Mouse (Mus musculus): ENCODE results near the gene Ier3. TPM values are rescaled to one million over a fixed set of nuclear protein-coding genes. Genes with fewer than 3 reads are reported as not detected.

Ier3 gene
- polyA plus RNA-seq, 1 experiment: not detected

- TF ChIP-seq CTCF (IDR thresholded peaks at IDR 0.05; ENCODE audit: insufficient read depth, low read depth, low read length) (peak; percentile 80), POLR2A (IDR thresholded peaks at IDR 0.05; ENCODE audit: insufficient read depth, low read depth, low read length) (no peak)
- H3K27ac ChIP-seq (ENCODE audit: insufficient read depth, low read depth, low read length): no peak overlapping the region
- 7% methylated on average over 21 of the region's 21 CpGs for WGBS
- no peak overlapping the region for H3K4me3 ChIP-seq (ENCODE audit: insufficient read depth, low read depth, low read length)
- peaks cover 2% of the 10 kb centered on the region for H3K4me1 ChIP-seq (ENCODE audit: control insufficient read depth, insufficient read depth, low read length)
These were observed 8.3 kb downstream of the Ier3 start for GRCm38 (mm10) chr17:35829737-35830136.

- no peak overlapping the region for H3K4me3 ChIP-seq (ENCODE audit: insufficient read depth, low read depth, low read length)
- 71% methylated on average over 8 of the region's 8 CpGs for WGBS
- no peak for TF ChIP-seq CTCF (IDR thresholded peaks at IDR 0.05; ENCODE audit: insufficient read depth, low read depth, low read length)
- TF ChIP-seq POLR2A (IDR thresholded peaks at IDR 0.05; ENCODE audit: insufficient read depth, low read depth, low read length): no peak
- H3K4me1 ChIP-seq (ENCODE audit: control insufficient read depth, insufficient read depth, low read length): peaks cover 18% of the 10 kb centered on the region
- H3K27ac ChIP-seq (ENCODE audit: insufficient read depth, low read depth, low read length): no peak overlapping the region
These were observed 11.1 kb downstream of the Ier3 start for GRCm38 (mm10) chr17:35832400-35833238.

- no peak overlapping the region for H3K4me3 ChIP-seq (ENCODE audit: insufficient read depth, low read depth, low read length)
- no peak for TF ChIP-seq CTCF (IDR thresholded peaks at IDR 0.05; ENCODE audit: insufficient read depth, low read depth, low read length)
- no peak for TF ChIP-seq POLR2A (IDR thresholded peaks at IDR 0.05; ENCODE audit: insufficient read depth, low read depth, low read length)
- H3K4me1 ChIP-seq (ENCODE audit: control insufficient read depth, insufficient read depth, low read length): peaks cover 18% of the 10 kb centered on the region
- no peak overlapping the region for H3K27ac ChIP-seq (ENCODE audit: insufficient read depth, low read depth, low read length)
- WGBS: 28% methylated on average over 5 of the region's 5 CpGs
These were observed 11.8 kb downstream of the Ier3 start for GRCm38 (mm10) chr17:35833239-35833751.

GRCm38 (mm10) chr17:35833894-35834293 lies 12.4 kb downstream of the Ier3 start:
- H3K4me3 ChIP-seq (ENCODE audit: insufficient read depth, low read depth, low read length): no peak overlapping the region
- TF ChIP-seq CTCF (IDR thresholded peaks at IDR 0.05; ENCODE audit: insufficient read depth, low read depth, low read length): no peak
- TF ChIP-seq POLR2A (IDR thresholded peaks at IDR 0.05; ENCODE audit: insufficient read depth, low read depth, low read length): no peak
- 55% methylated on average over 5 of the region's 5 CpGs for WGBS
- peaks cover 20% of the 10 kb centered on the region for H3K4me1 ChIP-seq (ENCODE audit: control insufficient read depth, insufficient read depth, low read length)
- H3K27ac ChIP-seq (ENCODE audit: insufficient read depth, low read depth, low read length): no peak overlapping the region

- TF ChIP-seq CTCF (IDR thresholded peaks at IDR 0.05; ENCODE audit: insufficient read depth, low read depth, low read length) (no peak), POLR2A (IDR thresholded peaks at IDR 0.05; ENCODE audit: insufficient read depth, low read depth, low read length) (no peak)
- Histone ChIP-seq H3K4me1 (ENCODE audit: control insufficient read depth, insufficient read depth, low read length) (peaks cover 19% of the 10 kb centered on the region), H3K4me3 (ENCODE audit: insufficient read depth, low read depth, low read length) (no peak overlapping the region), H3K27ac (ENCODE audit: insufficient read depth, low read depth, low read length) (no peak overlapping the region)
- WGBS: 59% methylated on average over 26 of the region's 26 CpGs
These were observed 13.4 kb downstream of the Ier3 start for GRCm38 (mm10) chr17:35834696-35835422.

GRCm38 (mm10) chr17:35835424-35836140 lies 14.1 kb downstream of the Ier3 start:
- Histone ChIP-seq H3K4me3 (ENCODE audit: insufficient read depth, low read depth, low read length) (no peak overlapping the region), H3K27ac (ENCODE audit: insufficient read depth, low read depth, low read length) (no peak overlapping the region), H3K4me1 (ENCODE audit: control insufficient read depth, insufficient read depth, low read length) (peaks cover 17% of the 10 kb centered on the region)
- TF ChIP-seq CTCF (IDR thresholded peaks at IDR 0.05; ENCODE audit: insufficient read depth, low read depth, low read length) (no peak), POLR2A (IDR thresholded peaks at IDR 0.05; ENCODE audit: insufficient read depth, low read depth, low read length) (no peak)
- 59% methylated on average over 26 of the region's 26 CpGs for WGBS

- WGBS: 6% methylated on average over 24 of the region's 24 CpGs
- Histone ChIP-seq H3K4me1 (ENCODE audit: control insufficient read depth, insufficient read depth, low read length) (peaks cover 17% of the 10 kb centered on the region), H3K4me3 (ENCODE audit: insufficient read depth, low read depth, low read length) (peak overlapping the region; percentile 82), H3K27ac (ENCODE audit: insufficient read depth, low read depth, low read length) (peak overlapping the region; percentile 32)
- TF ChIP-seq POLR2A (IDR thresholded peaks at IDR 0.05; ENCODE audit: insufficient read depth, low read depth, low read length) (no peak), CTCF (IDR thresholded peaks at IDR 0.05; ENCODE audit: insufficient read depth, low read depth, low read length) (no peak)
These were observed 14.9 kb downstream of the Ier3 start for GRCm38 (mm10) chr17:35836178-35836965.

GRCm38 (mm10) chr17:35836991-35837422 lies 15.5 kb downstream of the Ier3 start:
- peak overlapping the region; percentile 82 for H3K4me3 ChIP-seq (ENCODE audit: insufficient read depth, low read depth, low read length)
- peak overlapping the region; percentile 81 for H3K27ac ChIP-seq (ENCODE audit: insufficient read depth, low read depth, low read length)
- peaks cover 18% of the 10 kb centered on the region for H3K4me1 ChIP-seq (ENCODE audit: control insufficient read depth, insufficient read depth, low read length)
- TF ChIP-seq POLR2A (IDR thresholded peaks at IDR 0.05; ENCODE audit: insufficient read depth, low read depth, low read length): no peak
- no peak for TF ChIP-seq CTCF (IDR thresholded peaks at IDR 0.05; ENCODE audit: insufficient read depth, low read depth, low read length)
- 0% methylated on average over 25 of the region's 25 CpGs for WGBS

Measured in olfactory bulb, adult 2 months (tissue).